Mouse (Mus musculus): ENCODE measurements around the gene Atxn1. TPM values are rescaled to one million over a fixed set of nuclear protein-coding genes. Genes with fewer than 3 reads are reported as not detected.

The Atxn1 gene
- total and polyA plus RNA-seq, 2 experiments from 2014 or later, result 12.0 to 31.4 TPM

DNA sequence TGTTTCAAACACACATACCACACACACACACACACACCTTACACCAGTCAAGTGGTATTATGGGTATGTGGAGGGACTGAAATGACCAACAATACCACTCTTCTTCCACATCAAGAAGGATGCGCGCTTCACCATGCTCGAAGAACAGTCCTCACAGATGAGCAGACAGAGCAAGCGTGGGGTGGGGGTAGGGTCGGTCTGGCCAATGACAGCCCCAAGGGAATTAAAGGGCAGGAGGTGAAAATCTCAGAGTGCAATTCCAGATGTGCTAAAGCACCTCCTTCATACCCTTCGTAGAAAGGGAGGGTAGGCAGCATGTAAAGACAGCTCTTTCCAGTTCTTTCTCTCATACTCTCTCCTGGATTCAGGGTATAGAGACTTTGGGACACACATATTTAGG lies 238.6 kb downstream of the Atxn1 start:
- WGBS, result 93% methylated on average over 6 of the region's 6 CpGs
- no peaks in the 10 kb centered on the region for H3K27me3 ChIP-seq (ENCODE audit: insufficient read depth, low read length)

DNA sequence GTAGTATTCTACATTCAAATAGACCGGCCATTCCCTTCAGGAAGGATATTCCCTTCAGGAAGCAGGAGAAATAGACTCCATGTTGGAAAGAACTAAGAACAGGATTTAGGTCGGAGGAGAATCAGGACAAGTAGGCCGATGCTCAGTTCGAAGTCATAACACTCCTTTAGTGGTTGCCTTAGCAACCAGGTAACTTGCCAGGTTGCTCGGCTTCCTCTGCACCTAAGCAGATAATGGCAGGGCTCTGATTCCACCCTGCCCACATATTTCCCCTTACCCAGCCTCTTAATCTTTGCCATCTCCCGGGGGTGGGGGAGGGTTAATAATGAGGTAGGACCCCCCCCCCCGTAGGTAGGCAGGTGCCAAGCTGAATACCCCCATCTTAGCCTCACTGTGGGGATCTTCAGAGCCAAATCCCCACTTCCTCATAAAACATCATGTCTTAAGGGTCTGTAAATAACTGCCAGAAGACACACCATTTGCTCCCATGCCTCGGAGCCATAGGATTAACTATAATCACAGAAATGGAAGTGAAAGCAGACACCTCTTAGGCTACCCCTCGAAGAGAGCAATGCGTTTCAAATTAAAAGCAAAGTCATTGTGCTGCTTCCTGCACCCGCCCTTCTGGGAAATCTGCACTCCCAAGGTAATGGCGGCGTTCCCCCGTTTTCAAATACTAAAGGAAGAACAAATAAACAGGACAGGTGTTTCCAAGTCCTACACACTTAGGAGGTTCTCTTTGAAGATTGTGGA lies 240.1 kb downstream of the Atxn1 start:
- Histone ChIP-seq H3K27me3 (ENCODE audit: insufficient read depth, low read length) (no peaks in the 10 kb centered on the region), H3K27ac (ENCODE audit: low read depth, low read length) (no peak overlapping the region), H3K9me3 (ENCODE audit: low read length) (no peaks in the 10 kb centered on the region), H3K4me3 (ENCODE audit: low read depth, low read length) (no peak overlapping the region), H3K9ac (replicated peaks; ENCODE audit: low read length, poor library complexity, severe bottlenecking) (no peak overlapping the region), H3K4me2 (ENCODE audit: low read depth, low read length, poor library complexity, severe bottlenecking) (no peak overlapping the region), H3K4me1 (ENCODE audit: insufficient read depth, low read length) (peaks cover 2% of the 10 kb centered on the region; the same call in 1 of the 2 replicates), H3K36me3 (ENCODE audit: insufficient read depth, low read length) (no peaks in the 10 kb centered on the region)
- no peak for TF ChIP-seq CTCF (IDR thresholded peaks at IDR 0.05)
- peak; percentile 53 for DNase-seq (ENCODE audit: low spot score)
- ATAC-seq (ENCODE audit: low FRiP score), result no peak
- WGBS, result 67% methylated on average over 14 of the region's 14 CpGs

More for the DNA sequence above, 238.6 kb downstream of the Atxn1 start:
- H3K27ac ChIP-seq (ENCODE audit: low read depth, low read length), result no peak overlapping the region
- DNase-seq (ENCODE audit: low spot score) (no peak), ATAC-seq (ENCODE audit: low FRiP score) (no peak)
- TF ChIP-seq CTCF (IDR thresholded peaks at IDR 0.05), result no peak
- H3K4me3 ChIP-seq (ENCODE audit: low read depth, low read length), result no peak overlapping the region
- peaks cover 2% of the 10 kb centered on the region; the same call in 1 of the 2 replicates for H3K4me1 ChIP-seq (ENCODE audit: insufficient read depth, low read length)
- H3K9ac ChIP-seq (replicated peaks; ENCODE audit: low read length, poor library complexity, severe bottlenecking), result no peak overlapping the region
- H3K9me3 ChIP-seq (ENCODE audit: low read length), result no peaks in the 10 kb centered on the region
- no peaks in the 10 kb centered on the region; the same call in 1 of the 2 replicates for H3K36me3 ChIP-seq (ENCODE audit: insufficient read depth, low read length)
- no peak overlapping the region for H3K4me2 ChIP-seq (ENCODE audit: low read depth, low read length, poor library complexity, severe bottlenecking)

GRCm38 (mm10) chr13:45722885-45723284 lies 241.9 kb downstream of the Atxn1 start:
- WGBS, result 83% methylated on average over 5 of the region's 5 CpGs
- no peak overlapping the region for H3K27ac ChIP-seq (ENCODE audit: low read depth, low read length)
- no peak overlapping the region for H3K4me2 ChIP-seq (ENCODE audit: low read depth, low read length, poor library complexity, severe bottlenecking)
- H3K4me1 ChIP-seq (ENCODE audit: insufficient read depth, low read length), result peaks cover 2% of the 10 kb centered on the region; the same call in 1 of the 2 replicates
- no peaks in the 10 kb centered on the region for H3K36me3 ChIP-seq (ENCODE audit: insufficient read depth, low read length)
- ATAC-seq (ENCODE audit: low FRiP score) (no peak), DNase-seq (ENCODE audit: low spot score) (no peak)
- TF ChIP-seq CTCF (IDR thresholded peaks at IDR 0.05), result no peak
- H3K4me3 ChIP-seq (ENCODE audit: low read depth, low read length), result no peak overlapping the region
- no peaks in the 10 kb centered on the region for H3K9me3 ChIP-seq (ENCODE audit: low read length)
- no peaks in the 10 kb centered on the region for H3K27me3 ChIP-seq (ENCODE audit: insufficient read depth, low read length)
- no peak overlapping the region for H3K9ac ChIP-seq (replicated peaks; ENCODE audit: low read length, poor library complexity, severe bottlenecking)

GRCm38 (mm10) chr13:45721621-45722020 lies 243.2 kb downstream of the Atxn1 start:
- Histone ChIP-seq H3K4me3 (ENCODE audit: low read depth, low read length) (no peak overlapping the region), H3K36me3 (ENCODE audit: insufficient read depth, low read length) (no peaks in the 10 kb centered on the region), H3K27me3 (ENCODE audit: insufficient read depth, low read length) (no peaks in the 10 kb centered on the region), H3K9me3 (ENCODE audit: low read length) (no peaks in the 10 kb centered on the region), H3K4me2 (ENCODE audit: low read depth, low read length, poor library complexity, severe bottlenecking) (no peak overlapping the region), H3K4me1 (ENCODE audit: insufficient read depth, low read length) (peaks cover 2% of the 10 kb centered on the region; the same call in 1 of the 2 replicates), H3K27ac (ENCODE audit: low read depth, low read length) (no peak overlapping the region; the same call in 1 of the 2 replicates), H3K9ac (replicated peaks; ENCODE audit: low read length, poor library complexity, severe bottlenecking) (no peak overlapping the region)
- DNase-seq (ENCODE audit: low spot score) (peak; percentile 41), ATAC-seq (ENCODE audit: low FRiP score) (no peak)
- 79% methylated on average over 8 of the region's 8 CpGs for WGBS
- TF ChIP-seq CTCF (IDR thresholded peaks at IDR 0.05), result no peak

DNA sequence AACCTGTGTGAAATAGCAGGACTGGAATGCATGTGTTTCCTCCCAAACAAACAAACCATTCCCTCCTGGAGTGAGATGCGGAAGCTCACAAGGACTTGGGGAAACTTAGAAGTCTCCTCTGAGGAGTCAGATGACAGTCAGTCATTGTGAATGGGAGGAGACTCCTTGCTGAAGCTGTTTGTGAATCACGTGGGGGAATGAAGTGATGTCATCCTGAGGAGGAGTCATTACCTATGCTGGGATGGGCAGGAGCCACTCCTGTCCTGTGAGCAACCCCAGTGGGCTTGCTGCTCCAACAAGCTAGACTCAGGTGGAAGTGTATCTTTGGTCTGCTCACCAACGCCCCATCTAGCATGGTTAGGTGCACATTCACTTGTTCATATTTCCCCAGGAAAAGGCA lies 246.0 kb downstream of the Atxn1 start:
- ATAC-seq (ENCODE audit: low FRiP score) (no peak), DNase-seq (ENCODE audit: low spot score) (no peak)
- Histone ChIP-seq H3K27ac (ENCODE audit: low read depth, low read length) (no peak overlapping the region), H3K27me3 (ENCODE audit: insufficient read depth, low read length) (no peaks in the 10 kb centered on the region), H3K36me3 (ENCODE audit: insufficient read depth, low read length) (no peaks in the 10 kb centered on the region), H3K9ac (replicated peaks; ENCODE audit: low read length, poor library complexity, severe bottlenecking) (no peak overlapping the region), H3K9me3 (ENCODE audit: low read length) (no peaks in the 10 kb centered on the region), H3K4me2 (ENCODE audit: low read depth, low read length, poor library complexity, severe bottlenecking) (no peak overlapping the region), H3K4me3 (ENCODE audit: low read depth, low read length) (no peak overlapping the region), H3K4me1 (ENCODE audit: insufficient read depth, low read length) (no peaks in the 10 kb centered on the region)
- WGBS, result 52% methylated on average over 3 of the region's 3 CpGs
- no peak for TF ChIP-seq CTCF (IDR thresholded peaks at IDR 0.05)

DNA sequence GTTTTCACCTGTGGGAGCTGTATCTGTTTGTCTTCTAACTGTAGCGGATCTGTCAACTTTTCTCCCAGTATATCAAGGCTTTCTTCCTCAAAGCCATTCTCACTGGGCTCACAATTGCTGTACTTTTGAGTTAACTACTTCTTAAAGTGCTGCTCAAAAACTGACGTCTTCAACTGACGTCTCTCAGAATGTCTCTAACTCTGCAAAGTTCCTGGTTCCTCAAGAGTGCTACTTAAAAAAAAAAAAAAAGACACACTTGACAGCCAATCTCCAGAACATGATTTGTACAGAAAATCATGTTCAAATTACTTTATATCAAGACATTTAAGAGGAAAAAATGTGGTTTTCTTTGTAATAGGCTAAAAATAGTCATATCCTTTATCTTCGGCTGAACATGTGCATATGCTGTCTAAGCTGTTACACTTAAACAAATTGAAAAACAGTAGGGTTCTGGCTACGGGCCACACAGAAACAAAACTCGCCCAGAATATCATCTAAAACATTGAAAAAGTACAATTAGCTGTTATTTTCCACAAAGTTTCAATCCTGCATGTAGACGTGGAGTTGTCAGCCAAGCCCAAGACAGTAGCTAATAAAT lies 249.1 kb downstream of the Atxn1 start:
- TF ChIP-seq CTCF (IDR thresholded peaks at IDR 0.05), result no peak
- Histone ChIP-seq H3K9ac (replicated peaks; ENCODE audit: low read length, poor library complexity, severe bottlenecking) (no peak overlapping the region), H3K36me3 (ENCODE audit: insufficient read depth, low read length) (no peaks in the 10 kb centered on the region), H3K4me2 (ENCODE audit: low read depth, low read length, poor library complexity, severe bottlenecking) (no peak overlapping the region), H3K4me3 (ENCODE audit: low read depth, low read length) (no peak overlapping the region), H3K27me3 (ENCODE audit: insufficient read depth, low read length) (no peaks in the 10 kb centered on the region), H3K9me3 (ENCODE audit: low read length) (no peaks in the 10 kb centered on the region), H3K4me1 (ENCODE audit: insufficient read depth, low read length) (no peaks in the 10 kb centered on the region), H3K27ac (ENCODE audit: low read depth, low read length) (no peak overlapping the region)
- ATAC-seq (ENCODE audit: low FRiP score) (no peak), DNase-seq (ENCODE audit: low spot score) (no peak)
- WGBS, result 59% methylated on average over 7 of the region's 7 CpGs

Data from midbrain, postnatal 0 days (tissue).